Mouse (Mus musculus) lung, embryonic 16.5 days (tissue): ENCODE measurements around the gene Gtf2i. TPM values are rescaled to one million over a fixed set of nuclear protein-coding genes. Genes with fewer than 3 reads are reported as not detected.

ENCODE experiments used
- ATAC-seq: fragments of 200-750 bp; cut with Nextera tagmentation; 2 replicates; pipeline ENCODE4 v1.8.0; 2017; ENCODE audit warnings: low read depth, mild to moderate bottlenecking, moderate library complexity
- H3K27ac ChIP-seq: fragments of 300-500 bp; sonication (generic); 2 replicates; pipeline ENCODE4 v1.5.1; 2014; ENCODE audit warnings: mild to moderate bottlenecking, control low read depth, low read length
- H3K27me3 ChIP-seq: fragments of 300-500 bp; sonication (generic); 2 replicates; pipeline ENCODE4 v1.6.1; 2014; ENCODE audit warnings: low read depth, low read length, mixed read lengths; ENCODE audit not compliant: control insufficient read depth, insufficient read depth
- H3K36me3 ChIP-seq: fragments of 300-500 bp; sonication (generic); 2 replicates; pipeline ENCODE4 v1.6.1; 2014; ENCODE audit warnings: low read length; ENCODE audit not compliant: control insufficient read depth, insufficient read depth
- H3K4me1 ChIP-seq: fragments of 300-500 bp; sonication (generic); replicated peaks from 2 replicates; pipeline ENCODE4 v1.6.1; 2014; ENCODE audit warnings: low read length, mixed read lengths; ENCODE audit not compliant: control insufficient read depth, insufficient read depth
- H3K4me2 ChIP-seq: fragments of 300-500 bp; sonication (generic); 2 replicates; pipeline ENCODE4 v1.6.1; 2014; ENCODE audit warnings: low read depth, low read length, control low read depth
- H3K4me3 ChIP-seq: fragments of 300-500 bp; sonication (generic); 2 replicates; pipeline ENCODE4 v1.5.1; 2014; ENCODE audit warnings: mild to moderate bottlenecking, low read length, control low read depth
- H3K9ac ChIP-seq: fragments of 300-500 bp; sonication (generic); 2 replicates; pipeline ENCODE4 v1.6.1; 2014; ENCODE audit warnings: low read length, control low read depth
- H3K9me3 ChIP-seq: fragments of 300-500 bp; sonication (generic); 2 replicates; pipeline ENCODE4 v1.6.1; 2016; ENCODE audit warnings: low read length; ENCODE audit not compliant: control insufficient read depth
- WGBS: fragments of 180-500 bp; shearing (Covaris S2); extraction: QIAGEN DNeasy Blood & Tissue Kit; methylation state at CpG from one replicate; pipeline ENCODE4 v1.1.7; 2014; 5-methylcytosine and 5-hydroxymethylcytosine counted together
- polyA plus RNA-seq: library from polyadenylated mRNA; unstranded; fragments of >200 nt; fragmentation: Nextera tagmentation; extraction: Ambion mirVana; gene quantifications from 2 replicates; pipeline ENCODE4 v1.2.1, GENCODE M21; 2015

Gtf2i gene
- polyA plus RNA-seq, 1 experiment from 2014 or later, result 170 TPM

GRCm38 (mm10) chr5:134294606-134295005, 20.0 kb downstream of the Gtf2i start:
- no peak overlapping the region for H3K4me2 ChIP-seq
- no peak overlapping the region for H3K9ac ChIP-seq
- ATAC-seq, result no peak
- no peaks in the 10 kb centered on the region for H3K27me3 ChIP-seq
- no peaks in the 10 kb centered on the region for H3K9me3 ChIP-seq
- WGBS, result 86% methylated on average over 7 of the region's 7 CpGs
- no peaks in the 10 kb centered on the region for H3K4me1 ChIP-seq
- H3K27ac ChIP-seq, result no peak overlapping the region
- H3K36me3 ChIP-seq, result peaks cover 46% of the 10 kb centered on the region
- H3K4me3 ChIP-seq, result no peak overlapping the region

- Histone ChIP-seq H3K9ac (no peak overlapping the region), H3K27ac (no peak overlapping the region), H3K4me2 (no peak overlapping the region), H3K9me3 (no peaks in the 10 kb centered on the region), H3K36me3 (peaks cover 71% of the 10 kb centered on the region), H3K4me3 (no peak overlapping the region), H3K27me3 (no peaks in the 10 kb centered on the region), H3K4me1 (no peaks in the 10 kb centered on the region)
- WGBS, result 91% methylated on average over 6 of the region's 6 CpGs
- no peak for ATAC-seq
These were observed 23.5 kb downstream of the Gtf2i start for GRCm38 (mm10) chr5:134291096-134291495.

- peaks cover 77% of the 10 kb centered on the region for H3K36me3 ChIP-seq
- ATAC-seq, result no peak
- WGBS, result 87% methylated on average over 12 of the region's 12 CpGs
These were observed 24.5 kb downstream of the Gtf2i start for GRCm38 (mm10) chr5:134289935-134290560.

GRCm38 (mm10) chr5:134288071-134288470, 26.5 kb downstream of the Gtf2i start:
- no peak for ATAC-seq
- no peaks in the 10 kb centered on the region for H3K27me3 ChIP-seq
- no peak overlapping the region for H3K9ac ChIP-seq
- no peaks in the 10 kb centered on the region for H3K9me3 ChIP-seq
- no peak overlapping the region for H3K4me2 ChIP-seq
- no peaks in the 10 kb centered on the region for H3K4me1 ChIP-seq
- H3K27ac ChIP-seq, result no peak overlapping the region
- no peak overlapping the region for H3K4me3 ChIP-seq
- 62% methylated on average over 3 of the region's 3 CpGs for WGBS
- peaks cover 80% of the 10 kb centered on the region for H3K36me3 ChIP-seq

More at GRCm38 (mm10) chr5:134289935-134290560, 24.5 kb downstream of the Gtf2i start:
- Histone ChIP-seq H3K4me1 (no peaks in the 10 kb centered on the region), H3K27ac (no peak overlapping the region), H3K9ac (no peak overlapping the region), H3K9me3 (no peaks in the 10 kb centered on the region), H3K4me3 (no peak overlapping the region), H3K27me3 (no peaks in the 10 kb centered on the region), H3K4me2 (no peak overlapping the region)

GRCm38 (mm10) chr5:134284921-134285320, 29.6 kb downstream of the Gtf2i start:
- WGBS, result 93% methylated on average over 12 of the region's 12 CpGs
- H3K9ac ChIP-seq, result no peak overlapping the region

GRCm38 (mm10) chr5:134282603-134283002, 32.0 kb downstream of the Gtf2i start:
- no peak overlapping the region for H3K4me3 ChIP-seq
- no peak overlapping the region for H3K4me2 ChIP-seq
- peaks cover 73% of the 10 kb centered on the region for H3K36me3 ChIP-seq
- H3K27ac ChIP-seq, result no peak overlapping the region
- ATAC-seq, result no peak
- no peak overlapping the region for H3K9ac ChIP-seq
- WGBS, result 82% methylated on average over 9 of the region's 9 CpGs
- H3K9me3 ChIP-seq, result no peaks in the 10 kb centered on the region
- H3K27me3 ChIP-seq, result no peaks in the 10 kb centered on the region
- no peaks in the 10 kb centered on the region for H3K4me1 ChIP-seq

More at GRCm38 (mm10) chr5:134284921-134285320, 29.6 kb downstream of the Gtf2i start:
- Histone ChIP-seq H3K4me2 (no peak overlapping the region), H3K27ac (no peak overlapping the region), H3K36me3 (peaks cover 74% of the 10 kb centered on the region), H3K4me3 (no peak overlapping the region), H3K27me3 (no peaks in the 10 kb centered on the region), H3K9me3 (no peaks in the 10 kb centered on the region), H3K4me1 (no peaks in the 10 kb centered on the region)
- no peak for ATAC-seq

GRCm38 (mm10) chr5:134282076-134282475, 32.5 kb downstream of the Gtf2i start:
- peaks cover 71% of the 10 kb centered on the region for H3K36me3 ChIP-seq
- no peak for ATAC-seq
- no peak overlapping the region for H3K4me2 ChIP-seq
- no peaks in the 10 kb centered on the region for H3K27me3 ChIP-seq
- no peaks in the 10 kb centered on the region for H3K9me3 ChIP-seq
- H3K9ac ChIP-seq, result no peak overlapping the region
- no peaks in the 10 kb centered on the region for H3K4me1 ChIP-seq
- WGBS, result 73% methylated on average over 3 of the region's 3 CpGs
- H3K4me3 ChIP-seq, result no peak overlapping the region
- H3K27ac ChIP-seq, result no peak overlapping the region

- ATAC-seq, result no peak
- no peaks in the 10 kb centered on the region for H3K27me3 ChIP-seq
- H3K4me1 ChIP-seq, result no peaks in the 10 kb centered on the region
- 79% methylated on average over 7 of the region's 7 CpGs for WGBS
- no peak overlapping the region for H3K4me2 ChIP-seq
- H3K36me3 ChIP-seq, result peaks cover 63% of the 10 kb centered on the region
- no peak overlapping the region for H3K4me3 ChIP-seq
- no peak overlapping the region for H3K27ac ChIP-seq
- no peak overlapping the region for H3K9ac ChIP-seq
- H3K9me3 ChIP-seq, result no peaks in the 10 kb centered on the region
These were observed 35.2 kb downstream of the Gtf2i start for GRCm38 (mm10) chr5:134279371-134279770.

GRCm38 (mm10) chr5:134277109-134277508, 37.5 kb downstream of the Gtf2i start:
- Histone ChIP-seq H3K9me3 (no peaks in the 10 kb centered on the region), H3K27ac (no peak overlapping the region), H3K36me3 (peaks cover 68% of the 10 kb centered on the region), H3K9ac (no peak overlapping the region), H3K4me1 (no peaks in the 10 kb centered on the region), H3K27me3 (no peaks in the 10 kb centered on the region), H3K4me3 (no peak overlapping the region), H3K4me2 (no peak overlapping the region)
- WGBS, result 92% methylated on average over 4 of the region's 4 CpGs
- no peak for ATAC-seq

- Histone ChIP-seq H3K4me3 (no peak overlapping the region), H3K9ac (no peak overlapping the region), H3K27ac (no peak overlapping the region), H3K9me3 (no peaks in the 10 kb centered on the region), H3K4me1 (no peaks in the 10 kb centered on the region), H3K27me3 (no peaks in the 10 kb centered on the region), H3K4me2 (no peak overlapping the region), H3K36me3 (peaks cover 74% of the 10 kb centered on the region)
- ATAC-seq, result no peak
- 84% methylated on average over 10 of the region's 10 CpGs for WGBS
These were observed 39.0 kb downstream of the Gtf2i start for GRCm38 (mm10) chr5:134275556-134275955.
